Mouse (Mus musculus): ENCODE measurements around the gene Egf. TPM values are rescaled to one million over a fixed set of nuclear protein-coding genes. Genes with fewer than 3 reads are reported as not detected.

Gene Egf
- total RNA-seq, 2 experiments from 2014 or later, result 2.6 to 2.7 TPM

DNA sequence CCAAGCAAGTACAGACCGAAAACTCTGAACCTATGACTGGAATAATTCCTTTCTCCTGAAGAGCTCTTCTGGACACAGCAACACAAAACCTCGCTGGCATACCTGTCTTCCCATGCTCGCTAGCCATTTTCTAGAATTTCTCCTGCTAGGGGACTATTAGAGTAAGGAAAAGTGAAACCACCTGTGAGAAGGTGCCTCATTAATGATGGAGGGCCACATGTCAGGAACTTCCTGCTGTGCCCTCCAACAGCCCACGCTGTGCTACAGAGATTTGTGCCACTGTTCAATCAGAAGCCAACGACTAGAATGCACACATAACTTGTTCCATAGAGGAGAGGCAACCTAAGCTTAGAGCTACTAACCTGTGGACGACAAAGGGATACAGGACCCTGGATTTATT, 12.3 kb downstream of the Egf start:
- Histone ChIP-seq H3K4me3 (no peak overlapping the region), H3K27ac (no peak overlapping the region)
- DNase-seq (ENCODE audit: low spot score in 2 of 2), result no peak
- TF ChIP-seq CTCF (conservative IDR thresholded peaks at IDR 0.05), result no peak

- no peak overlapping the region for H3K4me3 ChIP-seq
- TF ChIP-seq CTCF (conservative IDR thresholded peaks at IDR 0.05), result no peak
- no peak overlapping the region for H3K27ac ChIP-seq
- DNase-seq (ENCODE audit: low spot score in 2 of 2), result no peak
These were observed 16.6 kb downstream of the Egf start for GRCm38 (mm10) chr3:129738291-129739183.

- no peak overlapping the region for H3K4me3 ChIP-seq
- H3K27ac ChIP-seq, result no peak overlapping the region
- TF ChIP-seq CTCF (conservative IDR thresholded peaks at IDR 0.05), result no peak
- DNase-seq (ENCODE audit: low spot score in 2 of 2), result no peak
These were observed 23.5 kb downstream of the Egf start for GRCm38 (mm10) chr3:129731636-129732035.

DNA sequence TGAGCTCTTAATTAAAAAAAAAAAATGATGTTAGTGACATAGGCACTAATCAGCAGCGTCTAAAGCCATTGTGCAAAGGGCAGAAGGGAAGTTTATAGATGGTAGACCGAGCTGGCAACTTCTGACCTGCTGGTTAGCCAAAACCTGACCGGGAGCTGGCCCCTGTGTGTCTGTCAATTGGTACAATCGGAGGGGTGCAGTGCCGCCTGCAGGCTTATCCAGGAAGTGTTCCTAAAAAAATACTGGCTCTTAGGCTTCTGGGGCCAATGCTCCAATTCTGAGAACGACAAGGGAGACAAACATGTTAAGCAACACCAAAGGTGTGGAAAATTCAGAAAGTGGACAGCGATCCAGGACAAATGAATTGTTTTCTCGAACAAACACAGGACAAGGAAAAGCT, 24.7 kb downstream of the Egf start:
- Histone ChIP-seq H3K4me3 (no peak overlapping the region), H3K27ac (no peak overlapping the region)
- DNase-seq (ENCODE audit: low spot score in 2 of 2), result no peak
- peak; percentile 64 for TF ChIP-seq CTCF (conservative IDR thresholded peaks at IDR 0.05)

DNA sequence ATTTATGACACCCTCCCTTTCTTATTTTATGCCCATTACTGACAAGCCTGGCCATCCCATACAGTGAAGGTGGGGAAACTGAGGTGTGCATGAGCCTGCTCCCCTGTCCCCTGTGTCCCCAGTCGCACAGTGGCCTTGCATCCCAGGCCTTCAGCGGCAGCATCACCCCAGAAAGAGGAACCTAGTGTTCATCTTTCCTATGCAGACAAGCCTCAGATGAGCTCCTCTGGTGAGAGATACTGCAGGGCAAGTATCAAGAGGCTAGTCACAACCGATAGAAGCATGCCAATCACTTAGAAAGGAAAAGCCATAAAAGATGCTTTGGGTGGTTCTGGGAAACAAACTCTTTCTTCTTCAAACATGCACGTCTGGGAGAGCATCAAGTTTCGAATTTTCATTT, 25.2 kb downstream of the Egf start:
- DNase-seq (ENCODE audit: low spot score in 2 of 2), result no peak
- Histone ChIP-seq H3K4me3 (no peak overlapping the region), H3K27ac (no peak overlapping the region)
- no peak for TF ChIP-seq CTCF (conservative IDR thresholded peaks at IDR 0.05)

- no peak for DNase-seq (ENCODE audit: low spot score in 2 of 2)
- H3K27ac ChIP-seq, result peak overlapping the region; percentile 99
These were observed 29.5 kb downstream of the Egf start for GRCm38 (mm10) chr3:129725592-129725991.

DNA sequence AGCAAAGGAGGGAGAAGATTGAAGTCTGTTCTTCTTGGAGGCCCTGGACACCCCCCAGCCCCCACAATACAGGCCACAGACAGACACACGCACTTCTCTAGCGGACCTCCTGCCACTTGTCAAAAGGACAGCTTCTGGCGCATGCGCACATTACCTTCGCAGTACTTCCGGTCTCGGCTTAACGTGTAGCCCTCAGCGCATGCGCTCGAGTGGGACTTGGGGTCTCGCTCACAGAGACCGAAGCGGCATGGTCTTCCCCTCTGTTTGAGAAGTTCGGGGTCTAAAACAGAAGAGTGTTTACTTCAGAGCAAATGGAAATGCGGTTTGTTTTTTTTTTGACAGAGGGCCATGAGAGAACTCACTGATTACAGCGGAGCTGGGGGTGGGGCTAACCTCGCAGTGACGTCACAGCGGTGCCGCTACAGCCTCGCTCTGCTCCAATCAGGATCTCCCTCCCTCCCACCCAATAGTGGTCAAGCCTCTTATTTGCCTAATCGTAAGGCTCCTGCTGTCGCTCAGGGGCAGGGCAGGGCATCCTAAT, 30.1 kb downstream of the Egf start:
- peak overlapping the region; percentile 88 for H3K4me3 ChIP-seq
- peak; percentile 31; the same call in 1 of the 2 replicates for TF ChIP-seq CTCF (conservative IDR thresholded peaks at IDR 0.05)
- peak; percentile 90 for DNase-seq (ENCODE audit: low spot score in 2 of 2)
- H3K27ac ChIP-seq, result peak overlapping the region; percentile 99

More at GRCm38 (mm10) chr3:129725592-129725991, 29.5 kb downstream of the Egf start:
- TF ChIP-seq CTCF (conservative IDR thresholded peaks at IDR 0.05), result no peak
- H3K4me3 ChIP-seq, result peak overlapping the region; percentile 88

- DNase-seq (ENCODE audit: low spot score in 2 of 2), result no peak
- H3K27ac ChIP-seq, result peak overlapping the region; percentile 99
- no peak for TF ChIP-seq CTCF (conservative IDR thresholded peaks at IDR 0.05)
- peak overlapping the region; percentile 88 for H3K4me3 ChIP-seq
These were observed 30.6 kb downstream of the Egf start for GRCm38 (mm10) chr3:129724505-129724904.

GRCm38 (mm10) chr3:129723311-129723710, 31.8 kb downstream of the Egf start:
- no peak overlapping the region for H3K4me3 ChIP-seq
- no peak for TF ChIP-seq CTCF (conservative IDR thresholded peaks at IDR 0.05)
- H3K27ac ChIP-seq, result no peak overlapping the region
- no peak for DNase-seq (ENCODE audit: low spot score in 2 of 2)

DNA sequence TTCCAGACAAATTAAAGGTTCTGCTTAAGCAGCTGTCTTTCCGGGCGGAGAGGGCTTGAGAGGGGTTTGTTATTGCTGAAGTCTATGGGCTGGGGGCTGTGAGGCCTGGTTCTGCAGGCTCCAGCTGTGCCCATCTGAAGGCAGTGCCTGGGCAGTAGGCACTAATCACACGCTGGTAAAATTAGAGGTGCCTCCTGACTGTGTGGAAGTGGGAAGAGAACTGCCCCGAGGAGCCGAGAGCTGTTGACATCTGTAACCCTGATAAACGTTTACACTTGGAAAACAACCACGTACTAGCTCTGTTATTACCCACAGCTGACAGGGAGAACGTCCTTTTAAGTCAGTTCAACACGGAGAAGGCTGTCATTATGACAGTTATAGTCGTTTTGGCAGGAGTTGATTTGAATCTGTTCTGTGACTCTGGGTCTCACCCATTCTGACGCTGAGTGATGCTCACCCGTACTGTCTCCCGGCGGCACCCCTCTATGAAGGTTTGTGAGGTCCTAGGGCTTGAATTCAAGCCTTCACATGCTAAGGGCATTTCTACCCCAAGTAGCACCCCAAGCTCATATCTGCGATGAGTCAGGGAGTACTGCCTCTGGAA, 40.5 kb downstream of the Egf start:
- no peak overlapping the region for H3K4me3 ChIP-seq
- no peak for DNase-seq (ENCODE audit: low spot score in 2 of 2)
- no peak for TF ChIP-seq CTCF (conservative IDR thresholded peaks at IDR 0.05)

DNA sequence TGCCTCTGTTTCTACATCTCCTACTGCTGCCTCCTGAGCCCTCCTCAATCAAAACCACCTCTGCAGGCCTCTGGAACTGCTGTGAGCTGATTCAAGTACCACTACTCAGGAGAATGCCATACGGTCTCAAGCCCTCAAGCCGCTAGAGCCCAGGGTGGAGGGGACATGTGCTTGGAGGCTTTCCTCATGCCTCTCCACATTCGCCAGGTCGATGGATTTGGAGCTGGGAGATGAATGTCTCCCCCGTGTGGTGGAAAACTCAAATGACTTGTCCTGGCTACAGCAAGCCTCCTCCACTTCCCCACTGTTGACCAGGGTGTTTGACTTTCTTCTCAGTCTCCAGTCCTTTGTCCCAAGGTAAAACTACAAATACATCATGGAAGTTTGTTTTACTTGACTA, 47.0 kb downstream of the Egf start:
- no peak overlapping the region for H3K4me3 ChIP-seq
- peak in 1 of 2 experiments; percentile 54 for DNase-seq (ENCODE audit: low spot score in 2 of 2)
- peak; percentile 88 for TF ChIP-seq CTCF (conservative IDR thresholded peaks at IDR 0.05)
- H3K27ac ChIP-seq, result no peak overlapping the region

More for the DNA sequence above, 40.5 kb downstream of the Egf start:
- H3K27ac ChIP-seq, result no peak overlapping the region

GRCm38 (mm10) chr3:129698882-129699281, 56.2 kb downstream of the Egf start:
- no peak for DNase-seq (ENCODE audit: low spot score in 2 of 2)
- no peak overlapping the region for H3K27ac ChIP-seq
- H3K4me3 ChIP-seq, result no peak overlapping the region
- no peak for TF ChIP-seq CTCF (conservative IDR thresholded peaks at IDR 0.05)

GRCm38 (mm10) chr3:129698365-129698764, 56.8 kb downstream of the Egf start:
- DNase-seq (ENCODE audit: low spot score in 2 of 2), result no peak
- TF ChIP-seq CTCF (conservative IDR thresholded peaks at IDR 0.05), result no peak
- Histone ChIP-seq H3K4me3 (no peak overlapping the region), H3K27ac (no peak overlapping the region)

Measured in layer of hippocampus, adult 2 months (tissue).